Mouse (Mus musculus): ENCODE data around the gene Jmy.

- no peak for TF ChIP-seq TCF12 (IDR thresholded peaks at IDR 0.05; ENCODE audit: insufficient read depth, poor library complexity, severe bottlenecking)
- TF ChIP-seq POLR2A (IDR thresholded peaks at IDR 0.05; ENCODE audit: insufficient read length, low read depth), result no peak
- TF ChIP-seq USF1 (IDR thresholded peaks at IDR 0.05; ENCODE audit: low read depth), result no peak
- TF ChIP-seq MYOG (IDR thresholded peaks at IDR 0.05; ENCODE audit: control insufficient read depth in 1 of 3, insufficient read depth in 1 of 3, insufficient read length in 2 of 3, low read depth in 2 of 3), result no peak
- no peak for TF ChIP-seq TCF3 (IDR thresholded peaks at IDR 0.05; ENCODE audit: insufficient read length, low read depth)
- TF ChIP-seq MAX (IDR thresholded peaks at IDR 0.05; ENCODE audit: low read depth), result no peak
Measured at GRCm38 (mm10) chr13:93419779-93420178, 79.8 kb downstream of the Jmy start.
